Comparison of ENCODE assay signal across 8 mouse cellular contexts in genomic region chr11:120347791-120348683, GRCm38 (mm10). TPM values are rescaled to one million over a fixed set of nuclear protein-coding genes. Genes with fewer than 3 reads are reported as not detected.
DNase-seq lines count a peak whose midpoint lies in the region; ATAC-seq lines count a peak whose summit lies in the region.

Actg1 (minus strand) TSS chr11:120348542.

- no peaks in the 10 kb centered on the region for H3K27me3 ChIP-seq in hindbrain, embryonic 14.5 days (ENCODE audit: control insufficient read depth, insufficient read depth, low read length)

- peaks cover 30% of the 10 kb centered on the region for H3K4me1 ChIP-seq in hindbrain, embryonic 14.5 days (replicated peaks; ENCODE audit: control insufficient read depth, insufficient read depth, low read length)

- H3K79me2 ChIP-seq in macrophage (ENCODE audit: inconsistent target), result peaks cover 39% of the 10 kb centered on the region

- no peaks in the 10 kb centered on the region for H3K9me3 ChIP-seq in hindbrain, embryonic 14.5 days (ENCODE audit: control insufficient read depth, low read length)

- peak within 1 kb of the TSS; percentile 79 for H3K4me2 ChIP-seq in hindbrain, embryonic 14.5 days (replicated peaks)

- DNase-seq in T-cell, adult 2 months (ENCODE audit: low spot score), result peak; percentile 82
- DNase-seq in cerebellum, postnatal 14 days, result peak; percentile 92 to 94
- DNase-seq in frontal cortex, postnatal 25 days (ENCODE audit: low spot score in 2 of 2), result peak; percentile 70
- peak; percentile 96 for DNase-seq in hindbrain, embryonic 14.5 days (ENCODE audit: low spot score)
- peak; percentile 77 to 86 for DNase-seq in left cerebral cortex, adult 18-20 months (ENCODE audit: low spot score in 2 of 2)
- peak; percentile 93 to 94 for DNase-seq in right cerebral cortex, postnatal 10 days (ENCODE audit: low spot score in 2 of 2)
- DNase-seq in urinary bladder, postnatal 25 days (ENCODE audit: low spot score), result peak; percentile 77

- 2% methylated on average over 97 of the region's 103 CpGs for WGBS in hindbrain, embryonic 14.5 days
- under 1% methylated on average over 92 of the region's 103 CpGs for WGBS in macrophage (ENCODE audit: missing documents)

- peak within 1 kb of the TSS; percentile 76 for H3K4me3 ChIP-seq in hindbrain, embryonic 14.5 days (replicated peaks; ENCODE audit: low read length)
- H3K4me3 ChIP-seq in macrophage (ENCODE audit: inconsistent target), result peak within 1 kb of the TSS; percentile 85

- peak; percentile 85 for ATAC-seq in hindbrain, embryonic 14.5 days (ENCODE audit: low FRiP score)

- H3K9ac ChIP-seq in hindbrain, embryonic 14.5 days, result peak within 1 kb of the TSS; percentile 99

- H3K36me3 ChIP-seq in hindbrain, embryonic 14.5 days (replicated peaks; ENCODE audit: control insufficient read depth, insufficient read depth), result peaks cover 23% of the 10 kb centered on the region
- H3K36me3 ChIP-seq in macrophage (ENCODE audit: inconsistent target), result no peaks in the 10 kb centered on the region

- peak within 1 kb of the TSS; percentile 100 for H3K27ac ChIP-seq in hindbrain, embryonic 14.5 days
- H3K27ac ChIP-seq in macrophage, result peak within 1 kb of the TSS; percentile 98

RNA-seq across cellular contexts. Expression of gene Actg1, which starts in this region (rescaled TPM):
- 4,053 and 4,080 TPM in 2 replicates for polyA plus RNA-seq in hindbrain, embryonic 14.5 days (2014; fragmentation: Nextera tagmentation; extraction: Ambion mirVana)
- total RNA-seq in left cerebral cortex, adult 18-20 months (2021), result 1,000 to 10,000 TPM; 1,195 to 1,258 TPM
- 1,000 to 10,000 TPM in 2 of 26 experiments, 100 to 1,000 TPM in 24; 287 to 1,531 (median 530) TPM for total RNA-seq in macrophage (2018; cell fraction: chromatin; rRNA removed)
- 1,000 to 10,000 TPM; 1,610 to 3,491 (median 2,081) TPM for total RNA-seq in macrophage (2018; cell fraction: cytosol; rRNA removed)
- total RNA-seq in macrophage (2018; cell fraction: nucleus; rRNA removed), result 1,000 to 10,000 TPM in 17 of 26 experiments, 100 to 1,000 TPM in 9; 698 to 2,123 (median 1,142) TPM
- 1,569 to 2,966 TPM (median 1,773 TPM) in 3 replicates for polyA plus RNA-seq in macrophage (2018)

Comparison
In these comparisons a context has a peak if more than half of its experiments do, and no peak if none do; other contexts are left out.
1. Peak in every context shown above with its lines: DNase-seq, ATAC-seq, H3K4me3 ChIP-seq and H3K27ac ChIP-seq.